Mouse (Mus musculus) hindbrain, postnatal 0 days (tissue): ENCODE data around the gene Gm39566. TPM values are rescaled to one million over a fixed set of nuclear protein-coding genes. Genes with fewer than 3 reads are reported as not detected.

ENCODE experiments used
- ATAC-seq: fragments of 200-750 bp; cut with Nextera tagmentation; 2 replicates; pipeline ENCODE4 v1.8.0; 2017; ENCODE audit warnings: mild to moderate bottlenecking, moderate TSS enrichment, moderate library complexity
- DNase-seq: peaks from one replicate; pipeline ENCODE4 v3.0.0-alpha.2; 2015; ENCODE audit warnings: low spot score
- H3K27ac ChIP-seq: fragments of 300-500 bp; sonication (generic); 2 replicates; pipeline ENCODE4 v1.5.1; 2014; ENCODE audit warnings: mild to moderate bottlenecking
- H3K27me3 ChIP-seq: fragments of 300-500 bp; sonication (generic); 2 replicates; pipeline ENCODE4 v1.6.1; 2014; ENCODE audit warnings: low read length, mixed read lengths; ENCODE audit not compliant: insufficient read depth
- H3K36me3 ChIP-seq: fragments of 300-500 bp; sonication (generic); 2 replicates; pipeline ENCODE4 v1.6.1; 2014; ENCODE audit warnings: low read length, mixed read lengths; ENCODE audit not compliant: insufficient read depth
- H3K4me1 ChIP-seq: fragments of 300-500 bp; sonication (generic); 2 replicates; pipeline ENCODE4 v1.6.1; 2014; ENCODE audit warnings: antibody characterized with exemption, low read length, mixed read lengths; ENCODE audit not compliant: insufficient read depth
- H3K4me2 ChIP-seq: fragments of 300-500 bp; sonication (generic); 2 replicates; pipeline ENCODE4 v1.6.1; 2014; ENCODE audit warnings: low read depth, mild to moderate bottlenecking, low read length, moderate library complexity, mixed read lengths
- H3K4me3 ChIP-seq: fragments of 300-500 bp; sonication (generic); 2 replicates; pipeline ENCODE4 v1.5.1; 2014; ENCODE audit warnings: low read length
- H3K9ac ChIP-seq: fragments of 300-500 bp; sonication (generic); replicated peaks from 2 replicates; pipeline ENCODE4 v1.6.1; 2014; ENCODE audit warnings: mild to moderate bottlenecking, low read length, moderate library complexity, mixed read lengths
- H3K9me3 ChIP-seq: fragments of 300-500 bp; sonication (generic); 2 replicates; pipeline ENCODE4 v1.6.1; 2016; ENCODE audit warnings: low read length, mixed read lengths
- CTCF ChIP-seq: IDR thresholded peaks from 2 replicates; pipeline ENCODE4 v1.5.1; 2016; ENCODE audit warnings: antibody characterized with exemption, control low read depth, low read depth
- WGBS: fragments of 180-500 bp; shearing (Covaris S2); extraction: QIAGEN DNeasy Blood & Tissue Kit; methylation state at CpG from one replicate; pipeline ENCODE4 v1.1.7; 2014; 5-methylcytosine and 5-hydroxymethylcytosine counted together
- polyA plus RNA-seq: library from polyadenylated mRNA; unstranded; fragments of >200 nt; fragmentation: Nextera tagmentation; extraction: Ambion mirVana; gene quantifications from 2 replicates; pipeline ENCODE4 v1.2.1, GENCODE M21; 2015
- total RNA-seq: library from RNA; depleted of rRNA; stranded (reverse); fragments of >200 nt; gene quantifications from 2 replicates; pipeline ENCODE4 v1.2.3, GENCODE M21; 2014

The Gm39566 gene
- total and polyA plus RNA-seq, 2 experiments from 2014 or later = not detected

DNA sequence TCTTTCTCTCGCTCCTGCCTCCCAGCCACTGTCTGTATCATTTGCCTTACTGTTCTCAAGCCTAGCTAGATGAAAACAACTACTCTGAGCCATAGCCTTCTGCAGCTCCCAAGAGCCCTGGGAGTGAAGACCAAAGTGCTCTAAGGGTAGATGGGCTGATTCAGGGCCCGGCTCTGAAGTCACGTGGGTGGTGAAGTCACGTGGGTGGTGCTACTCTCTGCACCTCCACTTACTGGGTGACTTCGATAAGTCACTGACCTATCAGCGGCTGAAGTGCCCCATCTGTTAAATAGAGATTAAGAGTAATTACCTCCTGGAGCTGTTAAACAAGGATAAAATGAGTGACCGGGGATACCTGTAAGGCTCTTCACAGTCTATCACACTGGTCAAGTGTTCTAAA, 38.9 kb upstream of the Gm39566 start:
- 78% methylated on average over 7 of the region's 7 CpGs for WGBS
- no peaks in the 10 kb centered on the region for H3K4me1 ChIP-seq
- H3K4me3 ChIP-seq = no peak overlapping the region
- peaks cover 23% of the 10 kb centered on the region for H3K36me3 ChIP-seq
- no peaks in the 10 kb centered on the region for H3K9me3 ChIP-seq
- TF ChIP-seq CTCF = no peak
- H3K4me2 ChIP-seq = no peak overlapping the region
- 0 out of 2 replicates have a peak, but pooled peaks cover 5% of the 10 kb centered on the region for H3K27me3 ChIP-seq
- no peak for DNase-seq
- H3K27ac ChIP-seq = no peak overlapping the region
- no peak for ATAC-seq
- H3K9ac ChIP-seq = no peak overlapping the region

DNA sequence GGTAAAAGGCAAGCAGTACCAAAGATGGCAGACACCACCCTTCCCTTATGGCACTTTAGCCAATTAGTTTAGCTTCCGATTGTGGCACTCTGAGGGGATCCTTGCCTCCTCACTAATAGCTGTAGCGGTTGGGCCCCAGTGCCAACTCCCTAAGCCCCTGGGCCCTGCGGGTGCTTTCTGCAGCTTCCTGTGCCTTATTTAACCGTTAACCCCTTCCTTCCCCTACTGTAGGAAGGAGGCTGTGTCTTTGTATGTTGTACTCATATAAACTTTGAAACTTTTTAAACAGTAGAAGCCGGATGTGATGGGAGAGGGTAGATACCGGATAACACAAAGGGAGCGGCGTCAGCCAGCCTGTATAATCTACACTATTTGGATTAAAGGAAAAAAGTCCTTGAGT, 35.7 kb upstream of the Gm39566 start:
- ATAC-seq = no peak
- no peak for DNase-seq
- Histone ChIP-seq H3K4me3 (no peak overlapping the region), H3K36me3 (peaks cover 29% of the 10 kb centered on the region), H3K9me3 (no peaks in the 10 kb centered on the region), H3K4me1 (peaks cover 2% of the 10 kb centered on the region), H3K9ac (no peak overlapping the region), H3K4me2 (no peak overlapping the region), H3K27me3 (no peaks in the 10 kb centered on the region), H3K27ac (no peak overlapping the region)
- no peak for TF ChIP-seq CTCF
- 69% methylated on average over 8 of the region's 8 CpGs for WGBS

DNA sequence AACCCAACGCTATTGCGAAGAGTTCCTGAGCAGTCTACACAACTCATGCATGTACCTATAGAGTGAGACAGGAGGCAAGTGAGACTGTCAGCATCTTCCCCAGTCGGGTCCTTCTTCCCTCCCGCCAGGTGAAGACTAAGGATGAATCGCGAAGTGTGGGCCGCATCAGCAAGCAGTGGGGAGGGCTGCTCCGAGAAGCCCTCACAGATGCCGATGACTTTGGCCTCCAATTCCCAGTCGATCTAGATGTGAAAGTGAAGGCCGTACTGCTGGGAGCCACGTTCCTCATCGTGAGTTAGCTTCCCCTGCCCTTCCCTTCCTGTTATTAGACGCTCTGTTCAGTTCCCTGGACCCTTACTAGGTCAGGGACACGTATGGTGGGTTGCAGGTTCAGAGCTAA, 34.8 kb upstream of the Gm39566 start:
- no peaks in the 10 kb centered on the region for H3K9me3 ChIP-seq
- ATAC-seq (no peak), DNase-seq (no peak)
- H3K36me3 ChIP-seq = peaks cover 29% of the 10 kb centered on the region
- WGBS = 96% methylated on average over 15 of the region's 15 CpGs
- H3K4me2 ChIP-seq = no peak overlapping the region
- no peak overlapping the region for H3K27ac ChIP-seq
- TF ChIP-seq CTCF = no peak
- no peak overlapping the region for H3K9ac ChIP-seq
- no peak overlapping the region for H3K4me3 ChIP-seq
- H3K4me1 ChIP-seq = peaks cover 6% of the 10 kb centered on the region
- H3K27me3 ChIP-seq = no peaks in the 10 kb centered on the region

DNA sequence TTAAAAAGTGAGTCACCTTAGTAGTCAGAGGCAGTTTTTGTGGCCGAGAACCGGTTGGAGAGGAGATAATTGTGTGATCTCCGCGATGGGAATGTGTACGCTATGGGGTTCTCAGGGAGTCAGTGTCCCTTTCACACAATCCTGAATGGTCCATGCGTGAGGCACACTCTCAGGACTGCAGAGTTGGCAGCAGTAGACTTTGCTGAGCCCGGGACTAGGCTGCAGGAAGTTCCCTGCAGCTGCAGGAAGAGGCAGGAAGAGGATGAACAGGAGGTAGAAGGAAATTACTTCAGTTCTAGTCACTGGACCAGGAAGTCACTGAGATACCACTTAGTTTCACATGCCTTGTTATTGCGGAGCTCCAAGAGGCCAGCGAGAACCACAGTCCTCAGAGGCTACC, 34.0 kb upstream of the Gm39566 start:
- WGBS = 90% methylated on average over 9 of the region's 9 CpGs
- no peak for TF ChIP-seq CTCF
- ATAC-seq = no peak

DNA sequence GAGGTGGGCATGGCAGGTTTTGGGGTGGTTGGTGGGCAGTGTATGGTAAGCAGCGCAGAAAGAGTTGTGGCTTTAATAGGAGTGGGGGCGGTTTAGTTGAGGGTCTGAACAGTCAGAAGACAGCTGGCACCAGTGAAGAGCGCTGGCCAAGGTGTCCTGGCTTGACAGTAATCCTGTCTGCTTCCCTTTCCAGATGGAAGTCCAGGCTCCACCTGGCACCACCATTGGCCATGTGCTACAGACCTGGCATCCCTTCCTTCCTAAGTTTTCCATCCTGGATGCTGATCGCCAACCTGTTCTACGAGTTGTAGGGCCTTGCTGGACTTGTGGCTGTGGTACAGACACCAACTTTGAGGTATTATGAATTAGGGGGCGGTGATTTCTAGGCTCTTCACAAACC, 32.9 kb upstream of the Gm39566 start:
- H3K9ac ChIP-seq = no peak overlapping the region
- peaks cover 29% of the 10 kb centered on the region for H3K36me3 ChIP-seq
- no peaks in the 10 kb centered on the region for H3K27me3 ChIP-seq
- H3K4me2 ChIP-seq = peak overlapping the region; percentile 92
- 0 out of 2 replicates have a peak overlapping the region, but pooled peaks have one; percentile 93 for H3K27ac ChIP-seq
- DNase-seq (no peak), ATAC-seq (no peak)
- WGBS = 87% methylated on average over 6 of the region's 6 CpGs
- no peak for TF ChIP-seq CTCF
- H3K9me3 ChIP-seq = no peaks in the 10 kb centered on the region
- no peak overlapping the region for H3K4me3 ChIP-seq
- peaks cover 6% of the 10 kb centered on the region for H3K4me1 ChIP-seq

More for the DNA sequence above, 34.0 kb upstream of the Gm39566 start:
- Histone ChIP-seq H3K27ac (no peak overlapping the region), H3K9me3 (no peaks in the 10 kb centered on the region), H3K36me3 (peaks cover 29% of the 10 kb centered on the region), H3K9ac (no peak overlapping the region), H3K4me1 (peaks cover 6% of the 10 kb centered on the region), H3K4me2 (no peak overlapping the region), H3K4me3 (no peak overlapping the region), H3K27me3 (no peaks in the 10 kb centered on the region)
- DNase-seq = no peak

DNA sequence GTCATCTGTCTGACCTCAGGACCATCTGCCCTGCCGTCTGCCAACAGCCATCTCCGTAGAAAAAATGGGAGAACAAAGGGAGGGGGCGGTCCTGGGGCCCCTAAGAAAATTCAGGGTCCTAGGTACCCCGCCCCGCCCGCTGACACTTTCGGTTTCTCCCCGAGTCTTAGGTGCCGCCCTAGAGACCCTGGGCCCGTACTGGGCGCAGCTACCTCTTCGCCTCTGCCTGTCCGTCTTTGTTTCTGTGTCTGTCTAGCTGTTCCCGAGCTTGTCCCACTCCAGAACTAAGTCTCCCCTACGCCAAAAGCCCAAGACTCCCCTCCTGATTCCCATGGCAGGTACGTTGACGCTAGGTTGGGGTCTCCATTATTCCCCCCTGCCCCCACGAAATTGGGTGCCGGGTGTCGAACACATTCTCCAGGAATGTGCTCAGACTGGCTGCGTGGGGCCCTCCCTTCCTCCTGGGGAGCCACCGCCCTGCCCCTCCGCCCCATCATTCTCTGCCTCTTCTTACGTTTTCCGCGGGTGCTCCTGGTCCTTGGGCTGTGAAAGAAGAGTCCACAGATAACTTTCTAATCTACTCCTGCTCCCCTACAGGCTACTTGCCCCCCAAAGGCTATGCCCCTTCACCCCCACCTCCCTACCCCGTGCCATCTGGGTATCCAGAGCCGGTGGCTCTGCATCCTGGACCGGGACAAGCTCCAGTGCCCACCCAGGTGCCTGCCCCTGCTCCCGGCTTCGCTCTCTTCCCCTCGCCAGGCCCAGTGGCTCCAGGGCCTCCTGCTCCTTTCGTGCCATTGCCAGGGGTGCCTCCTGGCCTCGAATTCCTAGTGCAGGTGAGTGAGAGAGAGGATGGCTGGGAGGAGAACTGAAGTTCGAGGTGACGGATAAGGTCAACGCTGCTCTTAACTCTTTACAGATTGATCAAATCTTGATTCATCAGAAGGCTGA, 31.9 kb upstream of the Gm39566 start:
- peak overlapping the region; percentile 92 for H3K4me2 ChIP-seq
- H3K27ac ChIP-seq = peak overlapping the region; percentile 93
- H3K4me3 ChIP-seq = peak overlapping the region; percentile 80
- peaks cover 6% of the 10 kb centered on the region for H3K4me1 ChIP-seq
- H3K9ac ChIP-seq = peak overlapping the region; percentile 85
- no peaks in the 10 kb centered on the region for H3K27me3 ChIP-seq
- H3K9me3 ChIP-seq = no peaks in the 10 kb centered on the region
- no peak for TF ChIP-seq CTCF
- DNase-seq (peak; percentile 27), ATAC-seq (peak; percentile 48)
- 9% methylated on average over 37 of the region's 37 CpGs for WGBS
- peaks cover 29% of the 10 kb centered on the region for H3K36me3 ChIP-seq
